Mouse (Mus musculus): ENCODE data around the gene Tbc1d24. TPM values are rescaled to one million over a fixed set of nuclear protein-coding genes. Genes with fewer than 3 reads are reported as not detected.
"Not testable (repeated sequence)": the region's sequence is repeated elsewhere in the genome, so short reads cannot be mapped to it uniquely, and the experiment has no call there.

Gene Tbc1d24
- polyA plus RNA-seq, 1 experiment from 2014 or later, result 9.2 TPM

DNA sequence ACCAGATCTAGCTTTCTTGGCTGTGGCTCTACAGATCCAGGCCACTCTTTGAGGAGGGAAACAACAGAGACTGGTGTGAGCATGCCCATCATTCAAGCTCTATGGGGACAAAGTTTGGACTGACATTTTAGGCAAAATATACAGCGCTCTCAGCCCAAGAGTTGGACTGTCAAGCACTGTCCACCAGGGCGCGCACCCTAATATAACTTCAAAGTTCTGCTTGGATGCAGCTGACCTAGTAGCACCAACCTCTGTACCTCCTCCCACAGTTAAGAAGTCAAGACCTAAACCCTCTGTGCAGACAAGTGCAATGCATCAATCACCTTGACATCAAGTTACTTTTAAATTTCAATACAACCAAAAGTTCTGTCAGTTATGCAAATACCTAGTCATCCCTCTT lies 73.8 kb downstream of the Tbc1d24 start:
- in situ Hi-C loops (cut with MboI; ENCODE audit: low pct_unique_long_range_greater_than_20kb), result no loop called here
- no peaks in the 10 kb centered on the region for H3K27me3 ChIP-seq
- POLR2A ChIA-PET, result no interaction called here
- TF ChIP-seq CTCF (IDR thresholded peaks at IDR 0.05), result no peak
- CTCF ChIA-PET, result interaction anchor here (1.7 kb wide), 1 partner anchor 9 kb away, joined by 5 read pairs; no protein-coding TSS in a partner anchor
- DNase-seq (ENCODE audit: low read depth, low spot score), result no peak
- no peak for ATAC-seq

DNA sequence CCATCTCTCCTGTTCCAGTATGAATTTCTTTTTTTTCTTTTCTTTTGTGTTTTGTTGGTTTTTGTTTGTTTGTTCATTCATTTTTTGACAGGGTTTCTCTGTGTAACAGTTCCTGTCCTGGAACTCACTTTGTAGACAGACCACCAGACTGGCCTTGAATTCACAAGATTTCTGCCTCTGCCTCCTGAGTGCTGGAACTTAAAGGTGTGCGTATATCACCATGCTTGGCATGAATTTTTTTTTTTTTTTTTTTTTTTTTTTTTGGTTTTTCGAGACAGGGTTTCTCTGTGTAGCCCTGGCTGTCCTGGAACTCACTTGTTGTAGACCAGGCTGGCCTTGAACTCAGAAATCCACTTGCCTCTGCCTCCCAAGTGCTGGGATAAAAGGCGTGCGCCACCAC lies 76.1 kb downstream of the Tbc1d24 start:
- ATAC-seq; CTCF ChIA-PET; POLR2A ChIA-PET; DNase-seq (ENCODE audit: low read depth, low spot score); in situ Hi-C loops (cut with MboI; ENCODE audit: low pct_unique_long_range_greater_than_20kb); H3K27me3 ChIP-seq: not testable (repeated sequence)

GRCm38 (mm10) chr17:24127592-24127991 lies 77.8 kb downstream of the Tbc1d24 start:
- DNase-seq (ENCODE audit: low read depth, low spot score), result no peak
- in situ Hi-C loops (cut with MboI; ENCODE audit: low pct_unique_long_range_greater_than_20kb), result no loop called here
- POLR2A ChIA-PET, result no interaction called here
- ATAC-seq, result no peak
- TF ChIP-seq CTCF (IDR thresholded peaks at IDR 0.05), result no peak
- CTCF ChIA-PET, result no interaction called here
- no peaks in the 10 kb centered on the region for H3K27me3 ChIP-seq

- no peaks in the 10 kb centered on the region for H3K27me3 ChIP-seq
- ATAC-seq (no peak), DNase-seq (ENCODE audit: low read depth, low spot score) (no peak)
- ChIA-PET CTCF (interaction anchor here (0.7 kb wide), 1 partner anchor 11 kb away, joined by 3 read pairs; no protein-coding TSS in a partner anchor), POLR2A (no interaction called here)
- in situ Hi-C loops (cut with MboI; ENCODE audit: low pct_unique_long_range_greater_than_20kb), result no loop called here
- no peak for TF ChIP-seq CTCF (IDR thresholded peaks at IDR 0.05)
These were observed 78.6 kb downstream of the Tbc1d24 start for GRCm38 (mm10) chr17:24126801-24127200.

Other genes with a start within 250 kb of the Tbc1d24 start
- 0.05 TPM for gene Prss30, start 225.0 kb downstream of the Tbc1d24 start, polyA plus RNA-seq (2021)
- 0.28 TPM for gene Prss22, start 207.5 kb downstream of the Tbc1d24 start, polyA plus RNA-seq (2021)
- gene Prss27, start 167.4 kb downstream of the Tbc1d24 start, polyA plus RNA-seq (2021), result 0.28 TPM
- gene Kctd5, start 132.1 kb downstream of the Tbc1d24 start, polyA plus RNA-seq (2021), result 57.8 TPM
- 31.3 TPM for gene Pdpk1, start 54.6 kb downstream of the Tbc1d24 start, polyA plus RNA-seq (2021)
- gene Amdhd2, start 41.8 kb downstream of the Tbc1d24 start, polyA plus RNA-seq (2021), result 69.3 TPM
- 426 TPM for gene Atp6v0c, start 35.9 kb downstream of the Tbc1d24 start, polyA plus RNA-seq (2021)
- gene Ntn3, start 4.0 kb upstream of the Tbc1d24 start, polyA plus RNA-seq (2021), result 0.08 TPM
- gene Tedc2, start 15.3 kb upstream of the Tbc1d24 start, polyA plus RNA-seq (2021), result 8.6 TPM
- 12.9 TPM for gene Ccnf, start 45.9 kb upstream of the Tbc1d24 start, polyA plus RNA-seq (2021)
- gene Abca17, start 145.5 kb upstream of the Tbc1d24 start, polyA plus RNA-seq (2021), result 0.08 TPM
- 53.4 TPM for gene Abca3, start 146.4 kb upstream of the Tbc1d24 start, polyA plus RNA-seq (2021)
- 98.5 TPM for gene Rnps1, start 209.0 kb upstream of the Tbc1d24 start, polyA plus RNA-seq (2021)
- 106 TPM for gene Eci1, start 221.1 kb upstream of the Tbc1d24 start, polyA plus RNA-seq (2021)
- gene Dnase1l2, start 237.5 kb upstream of the Tbc1d24 start, polyA plus RNA-seq (2021), result 3.5 TPM

Data from Patski (cell line).